Mouse (Mus musculus): ENCODE results near the gene Parg. TPM values are rescaled to one million over a fixed set of nuclear protein-coding genes. Genes with fewer than 3 reads are reported as not detected.

Gene Parg
- total and polyA plus RNA-seq, 3 experiments: 36.3 to 66.1 (median 40.6) TPM

- Histone ChIP-seq H3K4me3 (replicated peaks in 1 of 3; ENCODE audit: low read depth in 2 of 3, low read length in 2 of 3, poor library complexity in 1 of 3) (no peak overlapping the region), H3K79me2 (replicated peaks; ENCODE audit: control insufficient read depth, extremely low read depth, insufficient read depth, poor library complexity, severe bottlenecking) (no peaks in the 10 kb centered on the region), H3K4me1 (ENCODE audit: control insufficient read depth in 1 of 2, insufficient read depth in 2 of 2) (no peaks in the 10 kb centered on the region), H3K27ac (ENCODE audit: insufficient read depth, low read depth) (no peak overlapping the region), H3K27me3 (replicated peaks) (no peaks in the 10 kb centered on the region), H3K36me3 (replicated peaks in 1 of 2; ENCODE audit: control insufficient read depth in 1 of 2, insufficient read depth in 1 of 2, low read length in 1 of 2) (peaks cover 23 to 57% of the 10 kb centered on the region in 2 experiments), H3K9ac (ENCODE audit: insufficient read depth, low read depth) (no peak overlapping the region), H3K9me3 (replicated peaks; ENCODE audit: low read length) (no peaks in the 10 kb centered on the region), H3K4me2 (ENCODE audit: insufficient read depth, low read depth, poor library complexity, severe bottlenecking) (no peak overlapping the region)
- TF ChIP-seq PAX5 (IDR thresholded peaks at IDR 0.05; ENCODE audit: low read length) (no peak), RAD21 (IDR thresholded peaks at IDR 0.05; ENCODE audit: low read depth, low read length) (no peak), CTCF (conservative IDR thresholded peaks at IDR 0.05 in 1 of 2, IDR thresholded peaks at IDR 0.05 in 1 of 2; ENCODE audit: low read depth in 2 of 2, low read length in 2 of 2) (no peak), UBTF (IDR thresholded peaks at IDR 0.05; ENCODE audit: low read depth, low read length) (no peak), JUN (IDR thresholded peaks at IDR 0.05; ENCODE audit: insufficient read depth, low read depth, low read length) (no peak), IRF4 (IDR thresholded peaks at IDR 0.05; ENCODE audit: low read depth, low read length) (no peak), MEF2A (IDR thresholded peaks at IDR 0.05; ENCODE audit: borderline replicate concordance, low read depth, low read length) (no peak)
- dilution Hi-C loops (cut with MboI; ENCODE audit: extremely low pct_ligation_motif_present, extremely low pct_unique_long_range_greater_than_20kb, low sequenced_read_pairs): no loop called here
- DNase-seq (ENCODE audit: extremely low read depth): no peak
- in situ Hi-C loops (cut with MboI; ENCODE audit: low pct_ligation_motif_present, low pct_unique_long_range_greater_than_20kb, low sequenced_read_pairs): no loop called here
Observed at GRCm38 (mm10) chr14:32246019-32246418, 44.3 kb downstream of the Parg start.

- H3K4me1 ChIP-seq (ENCODE audit: control insufficient read depth in 1 of 2, insufficient read depth in 2 of 2): no peaks in the 10 kb centered on the region
- H3K79me2 ChIP-seq (replicated peaks; ENCODE audit: control insufficient read depth, extremely low read depth, insufficient read depth, poor library complexity, severe bottlenecking): no peaks in the 10 kb centered on the region
- DNase-seq (ENCODE audit: extremely low read depth): no peak
- in situ Hi-C loops (cut with MboI; ENCODE audit: low pct_ligation_motif_present, low pct_unique_long_range_greater_than_20kb, low sequenced_read_pairs) (no loop called here), dilution Hi-C loops (cut with MboI; ENCODE audit: extremely low pct_ligation_motif_present, extremely low pct_unique_long_range_greater_than_20kb, low sequenced_read_pairs) (no loop called here)
- H3K9ac ChIP-seq (ENCODE audit: insufficient read depth, low read depth): no peak overlapping the region
- H3K9me3 ChIP-seq (replicated peaks; ENCODE audit: low read length): no peaks in the 10 kb centered on the region
- H3K27ac ChIP-seq (ENCODE audit: insufficient read depth, low read depth): no peak overlapping the region
- H3K4me2 ChIP-seq (ENCODE audit: insufficient read depth, low read depth, poor library complexity, severe bottlenecking): no peak overlapping the region
- TF ChIP-seq E2F4 (IDR thresholded peaks at IDR 0.05; ENCODE audit: insufficient replicate concordance, low read depth, low read length) (no peak), ZNF384 (IDR thresholded peaks at IDR 0.05; ENCODE audit: low read depth, low read length) (no peak), UBTF (IDR thresholded peaks at IDR 0.05; ENCODE audit: low read depth, low read length) (no peak), MXI1 (IDR thresholded peaks at IDR 0.05; ENCODE audit: low read depth, low read length) (no peak), ELF1 (IDR thresholded peaks at IDR 0.05; ENCODE audit: low read depth, low read length) (no peak), NRF1 (IDR thresholded peaks at IDR 0.05; ENCODE audit: low read depth, low read length) (no peak), MEF2A (IDR thresholded peaks at IDR 0.05; ENCODE audit: borderline replicate concordance, low read depth, low read length) (no peak), CHD2 (IDR thresholded peaks at IDR 0.05; ENCODE audit: low read length) (no peak), USF2 (conservative IDR thresholded peaks at IDR 0.05; ENCODE audit: low read depth, low read length) (no peak), ETS1 (conservative IDR thresholded peaks at IDR 0.05; ENCODE audit: low read depth, low read length) (no peak), MAZ (IDR thresholded peaks at IDR 0.05; ENCODE audit: low read depth, low read length) (no peak), SIN3A (IDR thresholded peaks at IDR 0.05; ENCODE audit: low read length) (no peak), JUN (IDR thresholded peaks at IDR 0.05; ENCODE audit: insufficient read depth, low read depth, low read length) (no peak), TBP (conservative IDR thresholded peaks at IDR 0.05; ENCODE audit: low read depth, low read length) (no peak), SMC3 (IDR thresholded peaks at IDR 0.05; ENCODE audit: low read depth, low read length) (no peak), RAD21 (IDR thresholded peaks at IDR 0.05; ENCODE audit: low read depth, low read length) (no peak), POLR2A (IDR thresholded peaks at IDR 0.05; ENCODE audit: low read depth, low read length) (no peak)
- no peaks in the 10 kb centered on the region for H3K27me3 ChIP-seq (replicated peaks)
- no peak overlapping the region for H3K4me3 ChIP-seq (replicated peaks in 1 of 3; ENCODE audit: low read depth in 2 of 3, low read length in 2 of 3, poor library complexity in 1 of 3)
- H3K36me3 ChIP-seq (replicated peaks in 1 of 2; ENCODE audit: control insufficient read depth in 1 of 2, insufficient read depth in 1 of 2, low read length in 1 of 2): peaks cover 25 to 55% of the 10 kb centered on the region in 2 experiments
Observed at GRCm38 (mm10) chr14:32249616-32250015, 47.9 kb downstream of the Parg start.
